Mouse (Mus musculus) CH12.LX (cell line): ENCODE data around the gene Olfr427. TPM values are rescaled to one million over a fixed set of nuclear protein-coding genes. Genes with fewer than 3 reads are reported as not detected.
"Not testable (repeated sequence)": the region's sequence is repeated elsewhere in the genome, so short reads cannot be mapped to it uniquely, and the experiment has no call there.

Source experiments
- DNase-seq: peaks from one replicate; pipeline ENCODE4 v3.0.0-alpha.2; 2013; ENCODE audit errors: extremely low read depth
- H3K27ac ChIP-seq: 2 replicates; pipeline ENCODE4 v1.5.1; 2012; ENCODE audit warnings: low read depth, mild to moderate bottlenecking, control low read depth, moderate library complexity; ENCODE audit not compliant: insufficient read depth
- H3K27me3 ChIP-seq: replicated peaks from 2 replicates; pipeline ENCODE3; 2012; ENCODE audit warnings: inconsistent platforms
- H3K36me3 ChIP-seq, 2 experiments: replicated peaks in 1 of 2; 2 replicates each; pipeline versions ENCODE3 to v1.6.1; 2012; ENCODE audit warnings: inconsistent platforms in 1 of 2, low read length in 1 of 2, mild to moderate bottlenecking in 1 of 2, mixed read lengths in 1 of 2, moderate library complexity in 1 of 2; ENCODE audit not compliant: control insufficient read depth in 1 of 2, insufficient read depth in 1 of 2
- H3K4me1 ChIP-seq, 2 experiments: 2 replicates each; pipeline ENCODE4 v1.6.1; 2012; ENCODE audit warnings: inconsistent platforms in 1 of 2, moderate library complexity in 1 of 2; ENCODE audit not compliant: insufficient read depth in 2 of 2, control insufficient read depth in 1 of 2
- H3K4me2 ChIP-seq: 2 replicates; pipeline ENCODE4 v1.6.1; 2012; ENCODE audit warnings: low read depth, mild to moderate bottlenecking, control low read depth; ENCODE audit not compliant: poor library complexity, insufficient read depth, severe bottlenecking
- H3K4me3 ChIP-seq, 3 experiments: fragments of 150-350 bp in 1 of 3; sonication (generic) in 1 of 3; replicated peaks in 1 of 3; 2 replicates each; pipeline versions ENCODE3 to v1.5.1; 2011 to 2012; ENCODE audit warnings: low read depth in 2 of 3, low read length in 2 of 3, mild to moderate bottlenecking in 2 of 3, moderate library complexity in 2 of 3, control low read depth in 1 of 3, improper control_type of control experiment in 1 of 3, inconsistent platforms in 1 of 3, mixed read lengths in 1 of 3; ENCODE audit not compliant: poor library complexity in 1 of 3
- H3K79me2 ChIP-seq: replicated peaks from 2 replicates; pipeline ENCODE4 v1.6.1; 2012; ENCODE audit warnings: mild to moderate bottlenecking, moderate library complexity; ENCODE audit not compliant: control insufficient read depth, poor library complexity, insufficient read depth, severe bottlenecking; ENCODE audit errors: extremely low read depth
- H3K9ac ChIP-seq: 2 replicates; pipeline ENCODE4 v1.6.1; 2012; ENCODE audit warnings: low read depth, mild to moderate bottlenecking, control low read depth, moderate library complexity; ENCODE audit not compliant: insufficient read depth
- H3K9me3 ChIP-seq: replicated peaks from 2 replicates; pipeline ENCODE3; 2012; ENCODE audit warnings: low read length, inconsistent platforms, mixed read lengths
- CHD1 ChIP-seq: IDR thresholded peaks from 2 replicates; pipeline ENCODE4 v1.6.1; 2012; ENCODE audit warnings: low read depth, low read length, improper control_type of control experiment, inconsistent platforms
- CTCF ChIP-seq, 2 experiments: IDR thresholded peaks in 1 of 2; conservative IDR thresholded peaks in 1 of 2; 2 replicates each; pipeline ENCODE4 v1.5.1; 2011 to 2012; ENCODE audit warnings: low read depth in 2 of 2, low read length in 2 of 2, improper control_type of control experiment in 1 of 2, inconsistent platforms in 1 of 2, mild to moderate bottlenecking in 1 of 2, moderate library complexity in 1 of 2
- ELF1 ChIP-seq: IDR thresholded peaks from 2 replicates; pipeline ENCODE4 v1.6.1; 2014; ENCODE audit warnings: low read depth, mild to moderate bottlenecking, inconsistent platforms, low read length, improper control_type of control experiment
- EP300 ChIP-seq: IDR thresholded peaks from 2 replicates; pipeline ENCODE4 v1.6.1; 2011; ENCODE audit warnings: low read length, improper control_type of control experiment
- ETS1 ChIP-seq: conservative IDR thresholded peaks from 2 replicates; pipeline ENCODE4 v1.6.1; 2012; ENCODE audit warnings: low read depth, mild to moderate bottlenecking, inconsistent platforms, low read length, improper control_type of control experiment, moderate library complexity
- HCFC1 ChIP-seq: IDR thresholded peaks from 2 replicates; pipeline ENCODE4 v1.6.1; 2012; ENCODE audit warnings: low read depth, mild to moderate bottlenecking, inconsistent platforms, low read length, improper control_type of control experiment
- JUND ChIP-seq: conservative IDR thresholded peaks from 2 replicates; pipeline ENCODE4 v1.6.1; 2011; ENCODE audit warnings: low read depth, low read length, improper control_type of control experiment
- MAFK ChIP-seq: IDR thresholded peaks from 2 replicates; pipeline ENCODE4 v1.6.1; 2011; ENCODE audit warnings: low read length, improper control_type of control experiment; ENCODE audit not compliant: insufficient replicate concordance
- MAX ChIP-seq: IDR thresholded peaks from 2 replicates; pipeline ENCODE4 v1.6.1; 2011; ENCODE audit warnings: low read length, improper control_type of control experiment
- MEF2A ChIP-seq: IDR thresholded peaks from 2 replicates; pipeline ENCODE4 v1.6.1; 2014; ENCODE audit warnings: low read depth, mild to moderate bottlenecking, inconsistent platforms, low read length, improper control_type of control experiment, borderline replicate concordance
- MXI1 ChIP-seq: IDR thresholded peaks from 2 replicates; pipeline ENCODE4 v1.6.1; 2011; ENCODE audit warnings: mild to moderate bottlenecking, low read depth, low read length, improper control_type of control experiment
- NELFE ChIP-seq: IDR thresholded peaks from 2 replicates; pipeline ENCODE4 v1.6.1; 2011; ENCODE audit warnings: low read depth, low read length, improper control_type of control experiment
- POLR2A ChIP-seq: IDR thresholded peaks from 2 replicates; pipeline ENCODE4 v1.6.1; 2011; ENCODE audit warnings: low read depth, mild to moderate bottlenecking, improper control_type of control experiment, low read length
- RCOR1 ChIP-seq: conservative IDR thresholded peaks from 2 replicates; pipeline ENCODE4 v1.6.1; 2012; ENCODE audit warnings: low read depth, mild to moderate bottlenecking, inconsistent platforms, low read length, improper control_type of control experiment
- SMC3 ChIP-seq: IDR thresholded peaks from 2 replicates; pipeline ENCODE4 v1.6.1; 2011; ENCODE audit warnings: low read depth, low read length, improper control_type of control experiment
- TCF12 ChIP-seq: IDR thresholded peaks from 2 replicates; pipeline ENCODE4 v1.6.1; 2014; ENCODE audit warnings: low read depth, mild to moderate bottlenecking, inconsistent platforms, low read length, improper control_type of control experiment
- USF1 ChIP-seq: IDR thresholded peaks from 2 replicates; pipeline ENCODE4 v1.6.1; 2014; ENCODE audit warnings: low read depth, mild to moderate bottlenecking, inconsistent platforms, low read length, improper control_type of control experiment
- ZC3H11A ChIP-seq: IDR thresholded peaks from 2 replicates; pipeline ENCODE4 v1.6.1; 2012; ENCODE audit warnings: low read depth, mild to moderate bottlenecking, inconsistent platforms, low read length, improper control_type of control experiment
- ZNF384 ChIP-seq: IDR thresholded peaks from 2 replicates; pipeline ENCODE4 v1.6.1; 2012; ENCODE audit warnings: low read depth, low read length, improper control_type of control experiment, inconsistent platforms
- dilution Hi-C: fragments of 300-500 bp; cut with MboI; formaldehyde crosslinking; loops from 2 replicates; pipeline ENCODE4 v1.14.3; 2020; ENCODE audit warnings: low sequenced_read_pairs; ENCODE audit not compliant: extremely low pct_unique_long_range_greater_than_20kb, extremely low pct_ligation_motif_present
- in situ Hi-C: fragments of 300-500 bp; cut with MboI; formaldehyde crosslinking; loops from 3 replicates; pipeline ENCODE4 v1.14.3; 2019; ENCODE audit warnings: low sequenced_read_pairs, low pct_ligation_motif_present, low pct_unique_long_range_greater_than_20kb, mixed read lengths
- polyA plus RNA-seq: library from polyadenylated mRNA; unstranded; fragments of >175 nt; gene quantifications from 2 replicates; pipeline ENCODE4 v1.2.1, GENCODE M21; 2012; ENCODE audit warnings: low read depth; ENCODE audit not compliant: insufficient read length
- total RNA-seq, 2 experiments: library from RNA; depleted of rRNA; stranded (reverse); fragments of 300-350 nt in 1 of 2; fragments of >200 nt in 1 of 2; gene quantifications; 2 replicates each; pipeline ENCODE4 v1.2.3; 2012 to 2014

Gene Olfr427
- total and polyA plus RNA-seq, 3 experiments: not detected

DNA sequence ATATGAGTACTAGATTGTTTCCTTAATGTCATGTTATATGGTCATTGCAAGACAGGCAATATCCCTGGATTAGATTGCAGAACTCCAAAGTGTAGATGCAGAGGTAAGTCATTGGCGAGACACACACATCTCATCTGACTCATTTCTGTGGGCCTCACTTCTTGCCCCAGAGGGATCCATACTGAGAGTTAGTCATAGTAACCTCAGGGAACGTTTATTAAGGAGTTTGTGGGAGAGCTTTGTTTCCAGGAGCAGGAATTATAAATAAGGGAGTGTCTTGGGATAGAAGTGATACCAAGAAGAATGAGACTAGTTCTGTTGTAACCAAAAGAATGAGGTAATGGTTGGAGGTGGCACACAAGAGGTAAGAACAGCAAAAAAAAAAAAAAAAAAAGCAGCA lies 47.8 kb upstream of the Olfr427 start, which contains the start of gene Olfr432:
Gene Olfr432, plus strand, starts transcription at position 313 of the 400 bp plus-strand sequence.
- dilution Hi-C loops (no loop called here), in situ Hi-C loops (no loop called here)
- Histone ChIP-seq H3K9ac (no peak within 1 kb of the TSS), H3K4me1 (peaks cover 6 to 7% of the 10 kb centered on the region in 2 experiments; a peak in 2 of 4 replicates), H3K27me3 (no peaks in the 10 kb centered on the region), H3K36me3 (no peaks in the 10 kb centered on the region), H3K9me3 (peaks cover 3% of the 10 kb centered on the region), H3K4me2 (no peak within 1 kb of the TSS), H3K79me2 (no peaks in the 10 kb centered on the region), H3K27ac (no peak within 1 kb of the TSS), H3K4me3 (no peak within 1 kb of the TSS)
- TF ChIP-seq NELFE: no peak
- no peak for TF ChIP-seq CHD1
- no peak for DNase-seq

DNA sequence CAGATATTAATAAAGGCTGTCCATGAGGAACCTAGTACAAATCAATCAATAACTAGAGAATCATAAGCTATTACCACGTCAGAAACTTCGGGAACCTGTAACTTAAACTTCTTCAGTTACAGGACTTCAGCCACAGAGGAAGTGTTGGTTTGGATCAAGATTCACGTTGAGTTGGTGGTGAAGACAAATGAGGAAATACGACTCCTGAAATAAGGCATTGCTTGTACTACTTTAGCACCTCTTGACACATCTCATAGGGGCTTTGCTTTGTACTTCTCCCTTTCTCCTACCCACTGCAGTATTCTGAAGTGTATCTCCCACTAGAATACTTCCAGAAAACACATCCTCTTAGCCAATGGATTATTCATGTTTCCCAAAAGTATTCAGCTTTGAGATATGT lies 47.3 kb upstream of the Olfr427 start:
- H3K79me2 ChIP-seq, H3K9me3 ChIP-seq, H3K27me3 ChIP-seq, dilution Hi-C loops, H3K27ac ChIP-seq, H3K36me3 ChIP-seq, H3K4me3 ChIP-seq, in situ Hi-C loops, DNase-seq, H3K9ac ChIP-seq, H3K4me1 ChIP-seq, H3K4me2 ChIP-seq: not testable (repeated sequence)

DNA sequence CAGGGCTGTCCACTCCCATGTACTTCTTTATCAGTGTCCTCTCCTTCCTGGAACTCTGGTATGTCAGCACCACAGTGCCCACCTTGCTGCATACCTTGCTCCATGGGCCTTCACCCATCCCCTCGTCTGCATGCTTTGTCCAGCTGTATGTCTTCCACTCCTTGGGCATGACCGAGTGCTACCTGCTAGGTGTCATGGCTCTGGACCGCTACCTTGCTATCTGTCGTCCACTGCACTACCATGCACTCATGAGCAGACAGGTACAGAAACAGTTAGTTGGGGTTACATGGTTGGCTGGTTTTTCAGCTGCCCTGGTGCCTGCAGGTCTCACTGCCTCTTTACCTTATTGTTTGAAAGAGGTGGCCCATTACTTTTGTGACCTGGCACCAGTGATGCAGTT lies 46.2 kb upstream of the Olfr427 start:
- no peak overlapping the region for H3K27ac ChIP-seq
- no peak for DNase-seq
- TF ChIP-seq ETS1 (no peak), EP300 (no peak), JUND (no peak), USF1 (no peak), MAFK (no peak), MEF2A (no peak), CTCF (conservative IDR thresholded peaks at IDR 0.05 in 1 of 2, IDR thresholded peaks at IDR 0.05 in 1 of 2; ENCODE audit: low read depth in 2 of 2, low read length in 2 of 2) (no peak), ZC3H11A (no peak), TCF12 (no peak), MAX (no peak), ZNF384 (no peak), POLR2A (no peak), CHD1 (no peak), HCFC1 (no peak), MXI1 (no peak), SMC3 (no peak), RCOR1 (no peak), ELF1 (no peak), NELFE (no peak)
- TF ChIP-seq, all 38 proteins: peak for 0
- Histone ChIP-seq H3K4me2 (no peak overlapping the region), H3K27me3 (no peaks in the 10 kb centered on the region), H3K4me3 (no peak overlapping the region), H3K9ac (no peak overlapping the region), H3K9me3 (peaks cover 3% of the 10 kb centered on the region), H3K4me1 (peaks cover 7 to 10% of the 10 kb centered on the region in 2 experiments; a peak in 3 of 4 replicates), H3K79me2 (no peaks in the 10 kb centered on the region), H3K36me3 (no peaks in the 10 kb centered on the region)
- in situ Hi-C loops (no loop called here), dilution Hi-C loops (no loop called here)
